Mouse (Mus musculus) heart, embryonic 16.5 days (tissue): ENCODE measurements around the gene Elmod2. TPM values are rescaled to one million over a fixed set of nuclear protein-coding genes. Genes with fewer than 3 reads are reported as not detected.
"Not testable (repeated sequence)": the region's sequence is repeated elsewhere in the genome, so short reads cannot be mapped to it uniquely, and the experiment has no call there.

Experiments used
- ATAC-seq: fragments of 200-750 bp; cut with Nextera tagmentation; replicated peaks from 2 replicates; pipeline ENCODE4 v1.8.0; 2017; ENCODE audit warnings: moderate number of reproducible peaks; ENCODE audit not compliant: insufficient read depth, low FRiP score; ENCODE audit errors: extremely low read depth
- H3K27ac ChIP-seq: fragments of 300-500 bp; sonication (generic); 2 replicates; pipeline ENCODE4 v1.5.1; 2014; ENCODE audit warnings: mild to moderate bottlenecking, low read length, control low read depth, moderate library complexity
- H3K27me3 ChIP-seq: fragments of 300-500 bp; sonication (generic); 2 replicates; pipeline ENCODE4 v1.6.1; 2014; ENCODE audit warnings: low read length, mixed read lengths; ENCODE audit not compliant: control insufficient read depth, insufficient read depth
- H3K36me3 ChIP-seq: fragments of 300-500 bp; sonication (generic); 2 replicates; pipeline ENCODE4 v1.6.1; 2014; ENCODE audit not compliant: control insufficient read depth, insufficient read depth
- H3K4me1 ChIP-seq: fragments of 300-500 bp; sonication (generic); 2 replicates; pipeline ENCODE4 v1.6.1; 2014; ENCODE audit warnings: low read length, mixed read lengths; ENCODE audit not compliant: control insufficient read depth, insufficient read depth
- H3K4me2 ChIP-seq: fragments of 300-500 bp; sonication (generic); 2 replicates; pipeline ENCODE4 v1.6.1; 2014; ENCODE audit warnings: low read depth, mild to moderate bottlenecking, control low read depth, low read length
- H3K4me3 ChIP-seq: fragments of 300-500 bp; sonication (generic); 2 replicates; pipeline ENCODE4 v1.5.1; 2014; ENCODE audit warnings: mild to moderate bottlenecking, control low read depth, low read length
- H3K9ac ChIP-seq: fragments of 300-500 bp; sonication (generic); 2 replicates; pipeline ENCODE4 v1.6.1; 2014; ENCODE audit warnings: low read length, control low read depth
- H3K9me3 ChIP-seq: fragments of 300-500 bp; sonication (generic); replicated peaks from 2 replicates; pipeline ENCODE4 v1.6.1; 2016; ENCODE audit warnings: low read length; ENCODE audit not compliant: control insufficient read depth
- WGBS: fragments of 180-500 bp; shearing (Covaris S2); extraction: QIAGEN DNeasy Blood & Tissue Kit; methylation state at CpG from one replicate; pipeline ENCODE4 v1.1.7; 2014; 5-methylcytosine and 5-hydroxymethylcytosine counted together
- polyA plus RNA-seq: library from polyadenylated mRNA; unstranded; fragments of >200 nt; fragmentation: Nextera tagmentation; extraction: Ambion mirVana; gene quantifications from 2 replicates; pipeline ENCODE4 v1.2.1, GENCODE M21; 2015

The Elmod2 gene
- polyA plus RNA-seq, 1 experiment from 2014 or later, result 10.4 TPM

DNA sequence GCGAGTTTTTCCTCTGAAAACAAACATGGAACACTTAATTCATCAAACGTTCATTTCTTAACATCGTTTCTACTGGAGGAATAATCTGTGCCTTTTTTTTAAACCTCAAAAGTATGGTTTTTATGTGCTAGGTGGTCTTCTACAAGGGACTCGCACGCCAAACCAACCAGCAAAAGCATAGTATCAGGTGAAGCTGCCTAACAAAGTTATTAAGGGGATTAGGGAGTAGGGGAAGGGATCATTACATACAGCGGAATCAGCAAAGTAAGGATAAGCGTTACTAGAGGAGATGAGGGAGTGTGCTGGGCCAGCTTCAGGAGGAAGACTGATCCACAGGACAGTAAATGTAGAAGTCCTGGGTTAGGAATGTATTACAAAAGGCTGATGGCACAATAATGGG is 578 bp upstream of the Elmod2 start:
- 9% methylated on average over 7 of the region's 7 CpGs for WGBS
- H3K9me3 ChIP-seq, result no peaks in the 10 kb centered on the region
- peak overlapping the region; percentile 44 for H3K9ac ChIP-seq
- no peak overlapping the region for H3K27ac ChIP-seq
- H3K4me2 ChIP-seq, result peak overlapping the region; percentile 87
- H3K27me3 ChIP-seq, result 0 out of 2 replicates have a peak, but pooled peaks cover 3% of the 10 kb centered on the region
- no peak for ATAC-seq
- H3K4me3 ChIP-seq, result peak overlapping the region; percentile 76
- H3K36me3 ChIP-seq, result no peaks in the 10 kb centered on the region
- H3K4me1 ChIP-seq, result 0 out of 2 replicates have a peak, but pooled peaks cover 2% of the 10 kb centered on the region

DNA sequence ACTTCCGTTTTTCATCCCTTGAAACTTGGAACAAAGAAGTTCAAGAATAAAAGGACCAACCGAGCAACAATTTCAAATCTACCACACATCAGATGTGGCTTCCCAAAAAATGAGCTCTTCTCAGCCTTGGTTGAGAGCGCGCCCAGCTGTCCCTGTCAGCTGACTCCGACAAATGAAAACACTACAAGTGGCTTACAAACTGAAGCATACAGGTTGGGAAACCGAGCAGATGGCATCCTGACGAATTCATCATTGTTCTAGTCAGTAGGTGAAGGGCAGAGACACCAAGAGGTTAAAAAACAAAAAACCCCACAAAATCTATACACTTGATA is 753 bp downstream of the Elmod2 start:
- peak overlapping the region; percentile 87 for H3K4me2 ChIP-seq
- no peak overlapping the region for H3K27ac ChIP-seq
- H3K36me3 ChIP-seq, result no peaks in the 10 kb centered on the region
- H3K4me3 ChIP-seq, result peak overlapping the region; percentile 76
- H3K9me3 ChIP-seq, result no peaks in the 10 kb centered on the region
- 8% methylated on average over 7 of the region's 7 CpGs for WGBS
- H3K9ac ChIP-seq, result peak overlapping the region; percentile 78
- no peak for ATAC-seq
- 0 out of 2 replicates have a peak, but pooled peaks cover 2% of the 10 kb centered on the region for H3K4me1 ChIP-seq
- H3K27me3 ChIP-seq, result 0 out of 2 replicates have a peak, but pooled peaks cover 3% of the 10 kb centered on the region

GRCm38 (mm10) chr8:83327889-83328288 is 4.4 kb downstream of the Elmod2 start:
- 0 out of 2 replicates have a peak, but pooled peaks cover under 1% of the 10 kb centered on the region for H3K4me1 ChIP-seq
- 85% methylated on average over 5 of the region's 5 CpGs for WGBS
- H3K9ac ChIP-seq, result no peak overlapping the region
- no peaks in the 10 kb centered on the region for H3K9me3 ChIP-seq
- 0 out of 2 replicates have a peak, but pooled peaks cover 2% of the 10 kb centered on the region for H3K36me3 ChIP-seq
- no peaks in the 10 kb centered on the region for H3K27me3 ChIP-seq
- no peak overlapping the region for H3K27ac ChIP-seq
- H3K4me3 ChIP-seq, result no peak overlapping the region
- ATAC-seq, result no peak
- H3K4me2 ChIP-seq, result no peak overlapping the region

DNA sequence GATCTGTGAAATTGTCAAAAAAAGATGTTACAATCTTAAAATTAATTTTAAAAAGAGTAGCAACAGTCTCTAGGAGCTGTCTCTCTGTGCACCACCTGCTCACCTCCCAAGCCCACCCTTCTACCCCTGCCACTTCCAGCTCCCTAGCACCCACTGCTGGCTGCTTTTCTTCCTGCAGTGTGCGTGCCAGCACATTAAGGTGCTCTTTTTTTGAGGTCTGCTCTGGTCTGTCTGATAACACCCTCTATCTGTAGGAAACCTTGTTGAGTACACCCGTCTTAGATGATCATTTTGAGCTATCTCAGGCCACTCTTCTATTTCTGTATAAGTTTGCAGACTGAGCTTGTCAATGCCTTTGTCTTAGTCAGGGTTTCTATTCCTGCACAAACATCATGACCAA is 9.2 kb downstream of the Elmod2 start:
- WGBS, result 85% methylated on average over 2 of the region's 2 CpGs
- H3K4me2 ChIP-seq, result no peak overlapping the region
- H3K9me3 ChIP-seq, result no peaks in the 10 kb centered on the region
- no peaks in the 10 kb centered on the region for H3K4me1 ChIP-seq
- H3K27ac ChIP-seq, result no peak overlapping the region
- H3K9ac ChIP-seq, result no peak overlapping the region
- H3K27me3 ChIP-seq, result no peaks in the 10 kb centered on the region
- no peak overlapping the region for H3K4me3 ChIP-seq
- no peak for ATAC-seq
- H3K36me3 ChIP-seq, result peaks cover 15% of the 10 kb centered on the region; the same call in 1 of the 2 replicates

- ATAC-seq, result no peak
- Histone ChIP-seq H3K27ac (no peak overlapping the region), H3K4me3 (no peak overlapping the region), H3K36me3 (peaks cover 15% of the 10 kb centered on the region; the same call in 1 of the 2 replicates), H3K9ac (no peak overlapping the region), H3K4me2 (no peak overlapping the region), H3K4me1 (no peaks in the 10 kb centered on the region), H3K27me3 (no peaks in the 10 kb centered on the region), H3K9me3 (no peaks in the 10 kb centered on the region)
- WGBS, result 75% methylated on average over 6 of the region's 6 CpGs
Observed at GRCm38 (mm10) chr8:83322374-83322773, 9.9 kb downstream of the Elmod2 start.

DNA sequence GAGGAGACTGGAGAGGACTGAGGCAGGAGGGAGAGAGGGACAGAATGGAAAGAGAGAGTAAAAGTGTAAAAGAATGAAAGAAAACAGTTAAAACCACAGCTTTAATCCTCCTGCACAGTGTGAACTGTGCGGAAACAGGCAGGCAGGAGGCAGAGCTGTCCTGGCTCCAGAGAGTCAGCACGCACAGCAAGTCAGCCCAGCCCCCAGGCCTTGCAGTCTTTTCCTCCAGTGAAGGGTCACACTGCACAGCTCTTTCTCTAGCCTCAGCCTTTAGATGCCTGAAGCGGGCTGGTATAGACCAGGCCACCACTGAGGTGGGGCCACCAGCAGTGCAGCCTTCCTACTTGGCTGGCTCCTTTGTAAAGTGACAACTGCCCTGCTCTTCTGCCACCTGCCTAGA is 11.7 kb downstream of the Elmod2 start:
- Histone ChIP-seq H3K9ac (no peak overlapping the region), H3K4me1 (no peaks in the 10 kb centered on the region), H3K27ac (no peak overlapping the region), H3K9me3 (no peaks in the 10 kb centered on the region), H3K36me3 (peaks cover 25% of the 10 kb centered on the region), H3K27me3 (no peaks in the 10 kb centered on the region), H3K4me2 (no peak overlapping the region), H3K4me3 (no peak overlapping the region)
- 78% methylated on average over 3 of the region's 3 CpGs for WGBS
- ATAC-seq, result no peak

- no peak for ATAC-seq
- no peaks in the 10 kb centered on the region for H3K4me1 ChIP-seq
- no peaks in the 10 kb centered on the region for H3K9me3 ChIP-seq
- H3K9ac ChIP-seq, result no peak overlapping the region
- no peak overlapping the region for H3K4me2 ChIP-seq
- H3K27me3 ChIP-seq, result no peaks in the 10 kb centered on the region
- H3K36me3 ChIP-seq, result peaks cover 22% of the 10 kb centered on the region
- WGBS, result 85% methylated on average over 2 of the region's 2 CpGs
- H3K27ac ChIP-seq, result no peak overlapping the region
- no peak overlapping the region for H3K4me3 ChIP-seq
Observed at GRCm38 (mm10) chr8:83315691-83316090, 16.6 kb downstream of the Elmod2 start.

DNA sequence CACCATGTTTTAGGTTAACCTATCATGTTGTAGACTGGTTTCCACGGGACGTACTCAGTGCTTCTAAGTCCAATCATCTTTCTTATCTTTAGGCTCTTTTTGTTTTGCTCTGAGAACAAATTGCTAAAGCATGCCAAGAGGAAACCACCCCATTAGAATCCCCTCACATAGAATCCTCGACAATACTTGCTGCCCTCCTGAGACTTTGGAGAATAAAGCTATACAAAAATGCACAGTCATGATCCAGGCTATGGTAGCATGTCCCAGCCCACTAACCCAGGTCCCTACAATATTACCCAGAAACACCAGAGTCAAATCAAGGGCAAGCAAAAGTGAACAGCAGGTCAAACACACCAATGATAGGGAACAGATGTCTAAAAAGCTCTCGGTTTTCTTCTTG is 17.2 kb downstream of the Elmod2 start:
- not testable (repeated sequence) for H3K27me3 ChIP-seq, H3K4me2 ChIP-seq, H3K9ac ChIP-seq, ATAC-seq, H3K4me1 ChIP-seq, H3K9me3 ChIP-seq, H3K4me3 ChIP-seq, H3K27ac ChIP-seq
- H3K36me3 ChIP-seq, result peaks cover 19% of the 10 kb centered on the region; the same call in 1 of the 2 replicates
- WGBS, result 71% methylated on average over 4 of the region's 4 CpGs

- no peak for ATAC-seq
- Histone ChIP-seq H3K27ac (no peak overlapping the region), H3K4me1 (no peaks in the 10 kb centered on the region), H3K9ac (no peak overlapping the region), H3K9me3 (no peaks in the 10 kb centered on the region), H3K4me2 (no peak overlapping the region), H3K36me3 (no peaks in the 10 kb centered on the region), H3K4me3 (no peak overlapping the region), H3K27me3 (no peaks in the 10 kb centered on the region)
- WGBS, result 87% methylated on average over 6 of the region's 6 CpGs
Observed at GRCm38 (mm10) chr8:83309836-83310235, 22.4 kb downstream of the Elmod2 start.
